Mouse (Mus musculus) neural tube, embryonic 11.5 days (tissue): ENCODE measurements at regions not wholly inside any gene's neighbourhood (a gene's known extent, or its start where the extent isn't known, plus 50 kb on each side); places are given as distances from the start of the nearest gene placed in this dataset.
A peak's percentile ranks its signal among the peaks of the same experiment; 100 is the strongest.

Experiments used
- ATAC-seq: fragments of 200-750 bp; cut with Nextera tagmentation; 2 replicates; pipeline ENCODE4 v1.8.0; 2017; ENCODE audit warnings: moderate number of reproducible peaks, mild to moderate bottlenecking, moderate TSS enrichment, moderate library complexity; ENCODE audit not compliant: insufficient read depth, low FRiP score, low TSS enrichment
- DNase-seq: peaks from one replicate; pipeline ENCODE4 v3.0.0-alpha.2; 2015; ENCODE audit warnings: low spot score
- H3K27ac ChIP-seq: fragments of 300-500 bp; sonication (generic); 2 replicates; pipeline ENCODE4 v1.5.1; 2014; ENCODE audit warnings: low read depth, mild to moderate bottlenecking, low read length
- H3K27me3 ChIP-seq: fragments of 300-500 bp; sonication (generic); 2 replicates; pipeline ENCODE4 v1.6.1; 2014; ENCODE audit warnings: mild to moderate bottlenecking, low read length, mixed read lengths; ENCODE audit not compliant: control insufficient read depth, insufficient read depth
- H3K36me3 ChIP-seq: fragments of 300-500 bp; sonication (generic); 2 replicates; pipeline ENCODE4 v1.6.1; 2014; ENCODE audit warnings: mild to moderate bottlenecking, low read length, moderate library complexity, mixed read lengths; ENCODE audit not compliant: control insufficient read depth, insufficient read depth
- H3K4me1 ChIP-seq: fragments of 300-500 bp; sonication (generic); 2 replicates; pipeline ENCODE4 v1.6.1; 2014; ENCODE audit warnings: low read length, mixed read lengths; ENCODE audit not compliant: control insufficient read depth, insufficient read depth
- H3K4me2 ChIP-seq: fragments of 300-500 bp; sonication (generic); 2 replicates; pipeline ENCODE4 v1.6.1; 2014; ENCODE audit warnings: low read depth, mild to moderate bottlenecking, moderate library complexity
- H3K4me3 ChIP-seq: fragments of 300-500 bp; sonication (generic); 2 replicates; pipeline ENCODE4 v1.5.1; 2014; ENCODE audit warnings: low read depth, low read length
- H3K9ac ChIP-seq: fragments of 300-500 bp; sonication (generic); 2 replicates; pipeline ENCODE4 v1.6.1; 2014; ENCODE audit warnings: mild to moderate bottlenecking, low read length
- H3K9me3 ChIP-seq: fragments of 300-500 bp; sonication (generic); 2 replicates; pipeline ENCODE4 v1.6.1; 2016; ENCODE audit warnings: low read length; ENCODE audit not compliant: control insufficient read depth
- WGBS: fragments of 180-500 bp; shearing (Covaris S2); extraction: QIAGEN DNeasy Blood & Tissue Kit; methylation state at CpG from one replicate; pipeline ENCODE4 v1.1.7; 2014; 5-methylcytosine and 5-hydroxymethylcytosine counted together

DNA sequence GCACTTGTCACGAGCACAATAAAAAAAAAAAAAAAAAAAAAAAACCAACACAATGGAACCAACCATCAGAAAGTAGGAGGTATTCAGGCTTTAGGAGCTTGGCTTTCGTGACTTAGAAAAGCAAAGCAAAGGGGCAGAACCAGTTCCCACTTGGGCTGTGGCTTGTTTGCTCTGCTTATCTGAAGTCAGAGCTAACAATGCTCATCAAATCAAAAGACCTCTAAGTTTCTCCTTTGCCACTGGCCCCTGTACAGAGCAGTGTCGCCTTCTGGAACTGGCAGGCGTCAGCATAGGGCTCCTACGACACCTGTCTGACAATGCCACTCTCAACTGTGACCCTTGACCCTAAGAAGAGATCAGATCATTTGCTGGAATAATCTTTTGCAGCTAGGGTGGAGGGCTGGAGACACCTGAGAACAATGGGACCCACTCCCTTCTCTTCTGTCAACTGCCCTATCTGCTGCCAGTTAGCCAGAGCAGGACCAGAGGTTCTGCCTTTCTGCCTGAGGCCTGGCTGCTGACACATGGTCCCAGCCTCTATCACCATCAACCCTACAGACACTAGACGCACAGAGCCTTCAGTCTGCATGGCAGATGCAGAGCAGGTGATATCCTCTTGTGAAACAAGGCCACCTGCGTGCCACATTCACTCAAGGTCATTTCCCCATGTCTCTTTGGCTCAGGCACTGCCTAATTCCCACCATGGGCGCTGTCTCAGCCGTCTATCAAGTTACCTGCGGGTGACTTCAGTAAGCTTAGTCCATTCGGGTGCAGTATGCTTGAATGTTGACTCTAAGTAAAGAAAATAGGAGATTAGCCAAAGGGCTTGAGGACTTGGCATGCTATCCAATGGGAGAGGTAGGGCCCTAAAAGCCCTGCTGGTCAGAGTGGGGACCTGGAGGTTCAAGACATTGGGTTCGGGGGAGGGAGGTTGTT, 136.1 kb upstream of the Zfp703 start:
- ATAC-seq: no peak
- Histone ChIP-seq H3K4me3 (no peak overlapping the region), H3K4me2 (no peak overlapping the region), H3K9me3 (no peaks in the 10 kb centered on the region), H3K27me3 (no peaks in the 10 kb centered on the region), H3K36me3 (no peaks in the 10 kb centered on the region), H3K9ac (no peak overlapping the region), H3K4me1 (0 out of 2 replicates have a peak, but pooled peaks cover 7% of the 10 kb centered on the region), H3K27ac (no peak overlapping the region)
- no peak for DNase-seq
- WGBS: 64% methylated on average over 12 of the region's 12 CpGs

DNA sequence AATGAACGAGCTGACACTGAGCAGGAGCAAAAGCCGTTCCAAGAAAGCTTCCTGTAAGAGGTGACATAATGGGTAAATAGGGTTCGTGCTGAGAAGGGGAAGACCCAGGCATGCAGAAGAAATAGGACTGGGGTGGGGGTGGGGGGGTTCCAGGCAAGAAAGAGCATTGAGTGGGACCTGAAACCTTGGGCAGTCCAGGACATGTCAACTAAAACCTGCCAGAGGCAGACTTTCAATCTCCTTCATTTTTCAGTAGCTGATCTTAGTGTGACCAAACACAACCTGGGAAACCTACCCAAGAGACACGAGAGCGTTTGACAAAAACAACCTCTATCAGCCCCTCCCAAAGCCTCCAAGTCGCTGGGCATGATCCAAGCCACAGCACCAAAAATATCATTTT, 133.4 kb upstream of the Zfp703 start:
- no peak overlapping the region for H3K4me2 ChIP-seq
- WGBS: 39% methylated on average over 6 of the region's 6 CpGs
- no peaks in the 10 kb centered on the region for H3K36me3 ChIP-seq
- H3K4me3 ChIP-seq: no peak overlapping the region
- no peak for DNase-seq
- no peaks in the 10 kb centered on the region for H3K9me3 ChIP-seq
- peaks cover 14% of the 10 kb centered on the region for H3K4me1 ChIP-seq
- H3K27ac ChIP-seq: no peak overlapping the region
- H3K9ac ChIP-seq: no peak overlapping the region
- no peaks in the 10 kb centered on the region for H3K27me3 ChIP-seq
- ATAC-seq: no peak

DNA sequence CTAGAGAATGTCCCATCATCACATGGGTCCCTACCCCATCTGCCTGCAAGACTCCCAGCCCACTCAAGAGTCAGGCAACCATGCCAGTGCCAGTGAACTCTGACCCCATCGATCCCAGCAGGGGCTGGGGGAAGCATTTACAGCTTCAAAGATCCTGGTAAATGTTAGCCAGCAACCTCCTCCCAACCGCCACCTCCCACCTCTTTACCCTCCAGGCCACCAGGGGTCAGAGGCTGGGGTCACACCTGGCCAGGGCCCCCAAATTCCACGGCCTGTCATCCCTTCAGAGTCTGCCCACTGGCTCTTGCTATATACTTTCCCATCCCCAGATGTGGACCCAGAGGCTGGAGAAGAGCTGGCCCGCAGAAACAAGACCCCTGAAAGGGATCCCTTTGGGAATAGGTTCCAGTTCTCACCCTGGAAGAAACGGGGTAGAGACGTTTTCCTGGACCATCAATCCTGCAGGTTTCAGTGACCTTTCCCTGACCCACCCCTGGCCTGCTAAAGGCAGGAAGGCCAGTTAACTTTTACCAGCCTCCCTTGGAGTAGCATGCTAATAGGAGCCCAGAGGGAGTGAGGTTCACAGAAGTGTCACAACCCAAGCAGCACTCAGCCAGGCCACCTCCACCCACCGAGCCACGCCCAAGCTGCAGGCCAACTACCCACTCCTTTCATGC, 132.9 kb upstream of the Zfp703 start:
- H3K27ac ChIP-seq: no peak overlapping the region
- H3K9me3 ChIP-seq: no peaks in the 10 kb centered on the region
- no peak for DNase-seq
- no peak overlapping the region for H3K9ac ChIP-seq
- H3K4me3 ChIP-seq: no peak overlapping the region
- no peaks in the 10 kb centered on the region for H3K36me3 ChIP-seq
- no peak for ATAC-seq
- WGBS: 16% methylated on average over 8 of the region's 8 CpGs
- H3K27me3 ChIP-seq: no peaks in the 10 kb centered on the region
- no peak overlapping the region for H3K4me2 ChIP-seq
- peaks cover 18% of the 10 kb centered on the region for H3K4me1 ChIP-seq

DNA sequence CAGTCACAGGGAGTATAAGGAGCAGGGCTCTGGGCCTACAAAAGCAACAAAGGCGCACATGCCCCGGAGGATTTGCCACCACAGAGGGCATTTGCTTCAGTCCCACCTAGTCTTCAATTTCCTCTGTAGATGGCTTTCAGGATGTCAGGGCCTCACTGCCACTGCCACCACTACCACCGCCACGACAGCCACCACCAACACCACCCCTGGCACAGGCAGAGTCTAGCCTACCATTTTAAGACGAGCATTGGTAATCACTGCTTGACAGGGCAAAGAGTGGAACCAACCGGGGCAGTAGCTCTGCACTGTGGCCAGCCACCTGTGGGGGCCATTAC, 132.3 kb upstream of the Zfp703 start:
- no peak for ATAC-seq
- Histone ChIP-seq H3K9me3 (no peaks in the 10 kb centered on the region), H3K9ac (no peak overlapping the region), H3K36me3 (no peaks in the 10 kb centered on the region), H3K27me3 (no peaks in the 10 kb centered on the region), H3K4me3 (no peak overlapping the region), H3K4me1 (peaks cover 18% of the 10 kb centered on the region), H3K27ac (no peak overlapping the region), H3K4me2 (no peak overlapping the region)
- no peak for DNase-seq
- 69% methylated on average over 6 of the region's 6 CpGs for WGBS

DNA sequence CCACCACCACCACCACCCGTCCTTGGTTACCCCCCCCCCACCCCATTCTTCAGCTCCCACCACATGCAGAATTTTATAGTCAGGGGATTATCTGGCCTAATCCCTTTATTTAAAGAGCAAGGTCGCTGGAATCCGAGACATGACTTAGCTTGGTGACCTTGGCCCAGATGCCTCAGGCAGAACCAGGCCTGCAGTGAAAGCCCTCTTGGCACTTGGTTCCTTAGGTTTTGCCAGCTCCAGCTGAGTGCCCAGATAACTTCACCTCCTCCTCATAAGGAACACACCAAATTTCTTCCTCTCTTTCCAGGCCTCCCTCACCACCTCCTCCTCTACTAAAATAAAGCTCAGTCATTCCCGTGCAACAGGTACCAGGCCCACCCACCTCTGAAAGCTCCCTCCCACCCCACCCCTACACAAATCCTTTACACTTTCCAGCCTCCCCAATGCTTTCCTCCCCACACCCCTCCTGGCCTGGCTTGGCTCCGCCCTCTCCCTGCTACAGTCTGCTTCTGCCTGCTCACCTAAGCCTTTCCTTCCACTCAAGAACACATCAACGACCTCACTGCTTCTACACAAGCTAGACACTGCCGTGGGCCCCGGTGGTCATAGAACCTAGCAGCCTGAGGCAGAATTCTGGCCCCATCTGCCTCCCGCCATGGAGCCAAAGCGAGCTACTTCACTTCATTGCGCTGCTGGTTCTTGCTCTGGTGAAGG, 131.5 kb upstream of the Zfp703 start:
- no peak for ATAC-seq
- Histone ChIP-seq H3K4me3 (no peak overlapping the region), H3K4me1 (peaks cover 18% of the 10 kb centered on the region), H3K9ac (no peak overlapping the region), H3K9me3 (no peaks in the 10 kb centered on the region), H3K27ac (no peak overlapping the region), H3K36me3 (no peaks in the 10 kb centered on the region), H3K27me3 (no peaks in the 10 kb centered on the region), H3K4me2 (no peak overlapping the region)
- DNase-seq: no peak
- 71% methylated on average over 11 of the region's 11 CpGs for WGBS

DNA sequence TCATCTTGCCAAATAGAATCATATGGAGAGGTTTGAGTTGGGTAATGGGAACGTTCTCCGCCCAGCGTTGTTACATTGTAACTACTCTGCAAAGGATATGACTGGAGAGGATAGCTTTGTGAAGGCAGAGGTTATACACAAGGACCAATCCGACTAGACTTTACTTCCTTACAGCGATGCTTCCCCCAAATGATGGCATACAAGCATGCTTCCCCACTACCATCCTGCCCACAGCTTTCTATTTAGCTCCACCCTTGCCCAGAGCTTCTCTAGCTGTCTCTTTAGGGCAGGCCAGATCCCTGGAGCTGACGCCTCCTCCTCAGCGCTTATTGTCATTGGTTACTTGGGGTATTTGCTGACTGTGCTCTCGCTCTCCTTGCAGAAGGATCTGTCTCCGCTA, 130.1 kb upstream of the Zfp703 start:
- Histone ChIP-seq H3K27me3 (no peaks in the 10 kb centered on the region), H3K4me3 (no peak overlapping the region), H3K36me3 (no peaks in the 10 kb centered on the region), H3K4me1 (peaks cover 20% of the 10 kb centered on the region), H3K9ac (no peak overlapping the region), H3K9me3 (no peaks in the 10 kb centered on the region), H3K27ac (no peak overlapping the region), H3K4me2 (no peak overlapping the region)
- 60% methylated on average over 9 of the region's 9 CpGs for WGBS
- no peak for DNase-seq
- no peak for ATAC-seq

DNA sequence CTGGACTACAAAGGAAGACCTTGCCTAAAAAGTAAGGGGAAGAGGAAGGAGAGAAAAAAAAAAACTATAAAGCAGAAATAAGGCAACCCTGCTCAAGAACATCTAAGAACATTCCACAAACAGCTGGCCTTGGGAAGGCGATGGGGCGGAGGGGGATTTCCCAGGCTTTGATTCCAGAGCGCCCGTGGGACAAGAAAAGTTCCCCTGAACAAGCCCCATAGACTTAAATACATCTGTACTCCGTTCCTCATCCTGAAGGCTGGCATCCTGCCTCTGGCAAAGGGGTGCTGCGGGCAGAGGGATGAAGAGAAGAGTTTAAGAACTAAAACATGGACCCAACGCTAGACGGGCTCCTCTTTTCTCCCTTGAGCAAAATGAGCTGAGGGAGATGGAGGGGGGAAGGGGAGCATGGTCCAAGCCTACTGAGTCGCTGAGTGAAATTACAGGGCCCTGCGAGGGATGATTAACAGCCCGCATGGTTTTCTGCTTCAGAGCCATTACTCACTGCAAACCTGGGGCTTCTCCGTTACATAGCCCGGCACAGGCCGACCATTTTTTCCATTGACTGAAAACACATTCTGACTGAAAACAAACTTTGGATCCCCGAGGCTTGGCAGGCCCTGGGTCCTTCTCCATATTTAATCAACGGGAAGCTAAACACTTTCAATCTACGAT, 128.9 kb upstream of the Zfp703 start:
- H3K4me2 ChIP-seq: no peak overlapping the region
- peak; percentile 57 for DNase-seq
- no peak for ATAC-seq

DNA sequence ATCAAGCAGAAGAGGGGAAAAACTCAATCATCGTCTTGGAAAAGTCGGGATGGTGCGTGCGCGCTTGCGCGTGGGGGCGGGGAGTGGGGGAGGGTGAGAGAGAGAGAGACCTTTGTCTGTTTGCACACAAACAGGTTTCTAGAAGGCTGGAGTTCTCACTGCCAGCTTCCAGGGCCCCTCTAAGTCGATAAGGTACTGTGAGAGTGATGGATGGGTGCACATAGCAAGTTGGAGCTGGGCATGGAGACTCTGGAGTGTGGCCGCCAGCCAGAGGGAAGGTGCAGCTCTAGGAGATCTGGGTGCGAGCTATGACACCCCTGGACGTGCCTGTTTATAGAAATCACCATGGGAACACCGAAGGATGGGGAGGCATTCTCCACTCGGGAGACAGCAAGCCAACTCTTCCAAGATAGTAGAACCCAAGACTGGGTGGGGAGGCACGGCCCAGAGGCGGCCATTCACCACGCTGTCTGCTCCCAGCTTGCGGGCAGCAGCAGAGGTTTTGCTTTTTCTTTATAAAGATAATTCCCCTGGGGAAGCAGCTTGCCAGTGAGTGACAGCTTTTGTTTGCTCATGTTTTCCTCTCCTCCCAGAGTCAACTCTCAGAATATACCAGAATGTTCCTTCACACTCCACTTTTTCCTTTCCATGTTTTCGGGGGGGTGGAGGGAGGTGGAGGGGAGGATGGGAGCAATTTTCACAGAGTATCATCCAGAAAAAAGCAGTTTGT, 128.0 kb upstream of the Zfp703 start:
- H3K9ac ChIP-seq: no peak overlapping the region
- WGBS: 83% methylated on average over 19 of the region's 19 CpGs

More for the DNA sequence above, 128.9 kb upstream of the Zfp703 start:
- Histone ChIP-seq H3K4me3 (no peak overlapping the region), H3K27ac (no peak overlapping the region), H3K27me3 (no peaks in the 10 kb centered on the region), H3K9ac (no peak overlapping the region), H3K36me3 (no peaks in the 10 kb centered on the region), H3K9me3 (no peaks in the 10 kb centered on the region), H3K4me1 (peaks cover 21% of the 10 kb centered on the region)
- WGBS: 48% methylated on average over 17 of the region's 17 CpGs

More for the DNA sequence above, 128.0 kb upstream of the Zfp703 start:
- DNase-seq (no peak), ATAC-seq (0 out of 2 replicates have a peak, but pooled peaks have one; percentile 23)
- H3K27me3 ChIP-seq: no peaks in the 10 kb centered on the region
- no peaks in the 10 kb centered on the region for H3K36me3 ChIP-seq
- H3K27ac ChIP-seq: no peak overlapping the region
- H3K4me1 ChIP-seq: peaks cover 18% of the 10 kb centered on the region
- no peak overlapping the region for H3K4me3 ChIP-seq
- no peak overlapping the region for H3K4me2 ChIP-seq
- H3K9me3 ChIP-seq: no peaks in the 10 kb centered on the region
